Mouse (Mus musculus): Measurements from ENCODE around the gene Ptbp2. TPM values are rescaled to one million over a fixed set of nuclear protein-coding genes. Genes with fewer than 3 reads are reported as not detected.
A peak's percentile ranks its signal among the peaks of the same experiment; 100 is the strongest.

The Ptbp2 gene
- polyA plus RNA-seq, 1 experiment = 16.7 TPM

- Histone ChIP-seq H3K4me3 (ENCODE audit: control insufficient read depth, insufficient read depth, low read length) (peak overlapping the region; percentile 77), H3K27me3 (ENCODE audit: control insufficient read depth, insufficient read depth, low read length) (no peaks in the 10 kb centered on the region), H3K36me3 (ENCODE audit: control insufficient read depth, insufficient read depth, low read length) (no peaks in the 10 kb centered on the region), H3K27ac (ENCODE audit: control insufficient read depth, insufficient read depth, low read length) (peak overlapping the region; percentile 51; the same call in 1 of the 2 replicates), H3K4me1 (replicated peaks; ENCODE audit: control insufficient read depth, insufficient read depth, low read length) (no peaks in the 10 kb centered on the region; the same call in 1 of the 2 replicates)
- DNase-seq = peak; percentile 57
- TF ChIP-seq POLR2A (IDR thresholded peaks at IDR 0.05; ENCODE audit: control insufficient read depth, extremely low read depth, insufficient read depth, low read length, poor library complexity) = no peak
- TF ChIP-seq CTCF (IDR thresholded peaks at IDR 0.05; ENCODE audit: borderline replicate concordance, control insufficient read depth, extremely low read depth, insufficient read depth, low read length, poor library complexity) = no peak
- 1% methylated on average over 63 of the region's 63 CpGs for WGBS
Measured at GRCm38 (mm10) chr3:119782022-119782945, 2.0 kb downstream of the Ptbp2 start.

- no peak overlapping the region for H3K27ac ChIP-seq (ENCODE audit: control insufficient read depth, insufficient read depth, low read length)
- H3K27me3 ChIP-seq (ENCODE audit: control insufficient read depth, insufficient read depth, low read length) = no peaks in the 10 kb centered on the region
- no peak overlapping the region for H3K4me3 ChIP-seq (ENCODE audit: control insufficient read depth, insufficient read depth, low read length)
- no peaks in the 10 kb centered on the region; the same call in 1 of the 2 replicates for H3K4me1 ChIP-seq (replicated peaks; ENCODE audit: control insufficient read depth, insufficient read depth, low read length)
- DNase-seq = no peak
- no peaks in the 10 kb centered on the region for H3K36me3 ChIP-seq (ENCODE audit: control insufficient read depth, insufficient read depth, low read length)
- TF ChIP-seq CTCF (IDR thresholded peaks at IDR 0.05; ENCODE audit: borderline replicate concordance, control insufficient read depth, extremely low read depth, insufficient read depth, low read length, poor library complexity) = no peak
- TF ChIP-seq POLR2A (IDR thresholded peaks at IDR 0.05; ENCODE audit: control insufficient read depth, extremely low read depth, insufficient read depth, low read length, poor library complexity) = no peak
Measured at GRCm38 (mm10) chr3:119780876-119781275, 3.4 kb downstream of the Ptbp2 start.

- H3K27ac ChIP-seq (ENCODE audit: control insufficient read depth, insufficient read depth, low read length) = no peak overlapping the region
- no peak for TF ChIP-seq CTCF (IDR thresholded peaks at IDR 0.05; ENCODE audit: borderline replicate concordance, control insufficient read depth, extremely low read depth, insufficient read depth, low read length, poor library complexity)
- TF ChIP-seq POLR2A (IDR thresholded peaks at IDR 0.05; ENCODE audit: control insufficient read depth, extremely low read depth, insufficient read depth, low read length, poor library complexity) = no peak
- 84% methylated on average over 1 of the region's 1 CpGs for WGBS
- H3K36me3 ChIP-seq (ENCODE audit: control insufficient read depth, insufficient read depth, low read length) = no peaks in the 10 kb centered on the region
- no peak for DNase-seq
- no peaks in the 10 kb centered on the region for H3K27me3 ChIP-seq (ENCODE audit: control insufficient read depth, insufficient read depth, low read length)
- no peaks in the 10 kb centered on the region; the same call in 1 of the 2 replicates for H3K4me1 ChIP-seq (replicated peaks; ENCODE audit: control insufficient read depth, insufficient read depth, low read length)
- no peak overlapping the region for H3K4me3 ChIP-seq (ENCODE audit: control insufficient read depth, insufficient read depth, low read length)
Measured at GRCm38 (mm10) chr3:119779261-119779660, 5.0 kb downstream of the Ptbp2 start.

GRCm38 (mm10) chr3:119778431-119778830 is 5.8 kb downstream of the Ptbp2 start:
- Histone ChIP-seq H3K4me3 (ENCODE audit: control insufficient read depth, insufficient read depth, low read length) (no peak overlapping the region), H3K36me3 (ENCODE audit: control insufficient read depth, insufficient read depth, low read length) (no peaks in the 10 kb centered on the region), H3K27me3 (ENCODE audit: control insufficient read depth, insufficient read depth, low read length) (no peaks in the 10 kb centered on the region), H3K4me1 (replicated peaks; ENCODE audit: control insufficient read depth, insufficient read depth, low read length) (no peaks in the 10 kb centered on the region; the same call in 1 of the 2 replicates), H3K27ac (ENCODE audit: control insufficient read depth, insufficient read depth, low read length) (no peak overlapping the region)
- no peak for DNase-seq
- WGBS = 93% methylated on average over 2 of the region's 2 CpGs
- TF ChIP-seq CTCF (IDR thresholded peaks at IDR 0.05; ENCODE audit: borderline replicate concordance, control insufficient read depth, extremely low read depth, insufficient read depth, low read length, poor library complexity) (no peak), POLR2A (IDR thresholded peaks at IDR 0.05; ENCODE audit: control insufficient read depth, extremely low read depth, insufficient read depth, low read length, poor library complexity) (no peak)

GRCm38 (mm10) chr3:119776129-119776528 is 8.1 kb downstream of the Ptbp2 start:
- no peaks in the 10 kb centered on the region for H3K27me3 ChIP-seq (ENCODE audit: control insufficient read depth, insufficient read depth, low read length)
- no peak overlapping the region for H3K27ac ChIP-seq (ENCODE audit: control insufficient read depth, insufficient read depth, low read length)
- H3K36me3 ChIP-seq (ENCODE audit: control insufficient read depth, insufficient read depth, low read length) = no peaks in the 10 kb centered on the region
- no peak overlapping the region for H3K4me3 ChIP-seq (ENCODE audit: control insufficient read depth, insufficient read depth, low read length)
- DNase-seq = no peak
- over 99% methylated on average over 5 of the region's 5 CpGs for WGBS
- no peaks in the 10 kb centered on the region; the same call in 1 of the 2 replicates for H3K4me1 ChIP-seq (replicated peaks; ENCODE audit: control insufficient read depth, insufficient read depth, low read length)
- TF ChIP-seq CTCF (IDR thresholded peaks at IDR 0.05; ENCODE audit: borderline replicate concordance, control insufficient read depth, extremely low read depth, insufficient read depth, low read length, poor library complexity) = no peak
- no peak for TF ChIP-seq POLR2A (IDR thresholded peaks at IDR 0.05; ENCODE audit: control insufficient read depth, extremely low read depth, insufficient read depth, low read length, poor library complexity)

GRCm38 (mm10) chr3:119772789-119773188 is 11.5 kb downstream of the Ptbp2 start:
- H3K36me3 ChIP-seq (ENCODE audit: control insufficient read depth, insufficient read depth, low read length) = no peaks in the 10 kb centered on the region
- no peak overlapping the region for H3K27ac ChIP-seq (ENCODE audit: control insufficient read depth, insufficient read depth, low read length)
- TF ChIP-seq POLR2A (IDR thresholded peaks at IDR 0.05; ENCODE audit: control insufficient read depth, extremely low read depth, insufficient read depth, low read length, poor library complexity) (no peak), CTCF (IDR thresholded peaks at IDR 0.05; ENCODE audit: borderline replicate concordance, control insufficient read depth, extremely low read depth, insufficient read depth, low read length, poor library complexity) (no peak)
- H3K4me1 ChIP-seq (replicated peaks; ENCODE audit: control insufficient read depth, insufficient read depth, low read length) = no peaks in the 10 kb centered on the region
- no peaks in the 10 kb centered on the region for H3K27me3 ChIP-seq (ENCODE audit: control insufficient read depth, insufficient read depth, low read length)
- H3K4me3 ChIP-seq (ENCODE audit: control insufficient read depth, insufficient read depth, low read length) = no peak overlapping the region
- DNase-seq = no peak
- 82% methylated on average over 2 of the region's 2 CpGs for WGBS
